Mouse (Mus musculus) embryonic facial prominence, embryonic 15.5 days (tissue): ENCODE results near the gene Slc15a4. TPM values are rescaled to one million over a fixed set of nuclear protein-coding genes. Genes with fewer than 3 reads are reported as not detected.
A peak's percentile ranks its signal among the peaks of the same experiment; 100 is the strongest.

Experiments used
- ATAC-seq: fragments of 200-750 bp; cut with Nextera tagmentation; 2 replicates; pipeline ENCODE4 v1.8.0; 2017; ENCODE audit warnings: low read depth, moderate TSS enrichment; ENCODE audit not compliant: insufficient number of reproducible peaks, low FRiP score, low TSS enrichment
- H3K27ac ChIP-seq: fragments of 300-500 bp; sonication (generic); replicated peaks from 2 replicates; pipeline ENCODE4 v1.5.1; 2015; ENCODE audit warnings: mild to moderate bottlenecking, inconsistent platforms
- H3K27me3 ChIP-seq: fragments of 300-500 bp; sonication (generic); 2 replicates; pipeline ENCODE4 v1.6.1; 2015; ENCODE audit warnings: inconsistent platforms
- H3K36me3 ChIP-seq: fragments of 300-500 bp; sonication (generic); 2 replicates; pipeline ENCODE4 v1.6.1; 2015; ENCODE audit warnings: mild to moderate bottlenecking, inconsistent platforms
- H3K4me1 ChIP-seq: fragments of 300-500 bp; sonication (generic); 2 replicates; pipeline ENCODE4 v1.6.1; 2015; ENCODE audit warnings: inconsistent platforms
- H3K4me2 ChIP-seq: fragments of 300-500 bp; sonication (generic); replicated peaks from 2 replicates; pipeline ENCODE4 v1.6.1; 2015; ENCODE audit warnings: mild to moderate bottlenecking, inconsistent platforms
- H3K4me3 ChIP-seq: fragments of 300-500 bp; sonication (generic); replicated peaks from 2 replicates; pipeline ENCODE4 v1.5.1; 2015; ENCODE audit warnings: mild to moderate bottlenecking, inconsistent platforms
- H3K9ac ChIP-seq: fragments of 300-500 bp; sonication (generic); 2 replicates; pipeline ENCODE4 v1.6.1; 2015; ENCODE audit warnings: inconsistent platforms
- H3K9me3 ChIP-seq: fragments of 300-500 bp; sonication (generic); replicated peaks from 2 replicates; pipeline ENCODE4 v1.6.1; 2016; ENCODE audit warnings: inconsistent platforms
- WGBS: fragments of 180-500 bp; shearing (Covaris S2); methylation state at CpG from one replicate; pipeline ENCODE4 v1.1.7; 2015; 5-methylcytosine and 5-hydroxymethylcytosine counted together
- polyA plus RNA-seq: library from polyadenylated mRNA; unstranded; fragments of >200 nt; fragmentation: Nextera tagmentation; extraction: Ambion mirVana; gene quantifications from 2 replicates; pipeline ENCODE4 v1.2.1, GENCODE M21; 2015

Gene Slc15a4
- polyA plus RNA-seq, 1 experiment from 2014 or later, result 22.5 TPM

- H3K27ac ChIP-seq, result no peak overlapping the region
- ATAC-seq, result no peak
- no peaks in the 10 kb centered on the region; the same call in 1 of the 2 replicates for H3K27me3 ChIP-seq
- no peaks in the 10 kb centered on the region for H3K36me3 ChIP-seq
- peaks cover 11% of the 10 kb centered on the region for H3K4me1 ChIP-seq
- H3K4me3 ChIP-seq, result no peak overlapping the region
- H3K9ac ChIP-seq, result no peak overlapping the region
- no peak overlapping the region for H3K4me2 ChIP-seq
- WGBS, result 72% methylated on average over 8 of the region's 8 CpGs
- H3K9me3 ChIP-seq, result no peaks in the 10 kb centered on the region
Measured at GRCm38 (mm10) chr5:127620371-127620770, 12.3 kb downstream of the Slc15a4 start.

GRCm38 (mm10) chr5:127618834-127619233 is 13.9 kb downstream of the Slc15a4 start:
- Histone ChIP-seq H3K36me3 (no peaks in the 10 kb centered on the region), H3K4me2 (no peak overlapping the region), H3K27me3 (no peaks in the 10 kb centered on the region; the same call in 1 of the 2 replicates), H3K9ac (no peak overlapping the region), H3K4me3 (no peak overlapping the region), H3K9me3 (no peaks in the 10 kb centered on the region), H3K27ac (no peak overlapping the region), H3K4me1 (peaks cover 23% of the 10 kb centered on the region)
- 63% methylated on average over 3 of the region's 3 CpGs for WGBS
- no peak for ATAC-seq

- H3K9ac ChIP-seq, result peak overlapping the region; percentile 95
- no peaks in the 10 kb centered on the region for H3K36me3 ChIP-seq
- H3K4me1 ChIP-seq, result peaks cover 29% of the 10 kb centered on the region
- ATAC-seq, result peak; percentile 92
- WGBS, result under 1% methylated on average over 74 of the region's 91 CpGs
- H3K27ac ChIP-seq, result peak overlapping the region; percentile 72
- peak overlapping the region; percentile 86 for H3K4me2 ChIP-seq
- no peaks in the 10 kb centered on the region for H3K9me3 ChIP-seq
- no peaks in the 10 kb centered on the region; the same call in 1 of the 2 replicates for H3K27me3 ChIP-seq
- peak overlapping the region; percentile 90 for H3K4me3 ChIP-seq
Measured at GRCm38 (mm10) chr5:127616884-127617635, 15.6 kb downstream of the Slc15a4 start.

GRCm38 (mm10) chr5:127616151-127616550 is 16.5 kb downstream of the Slc15a4 start:
- H3K4me1 ChIP-seq, result peaks cover 36% of the 10 kb centered on the region
- no peaks in the 10 kb centered on the region; the same call in 1 of the 2 replicates for H3K27me3 ChIP-seq
- no peaks in the 10 kb centered on the region for H3K9me3 ChIP-seq
- peak overlapping the region; percentile 86 for H3K4me2 ChIP-seq
- peak overlapping the region; percentile 95 for H3K9ac ChIP-seq
- H3K4me3 ChIP-seq, result peak overlapping the region; percentile 90
- no peak for ATAC-seq
- no peak overlapping the region for H3K27ac ChIP-seq
- WGBS, result 7% methylated on average over 4 of the region's 5 CpGs
- no peaks in the 10 kb centered on the region for H3K36me3 ChIP-seq

- peak overlapping the region; percentile 90 for H3K4me3 ChIP-seq
- H3K9ac ChIP-seq, result no peak overlapping the region
- H3K36me3 ChIP-seq, result no peaks in the 10 kb centered on the region
- no peak for ATAC-seq
- peak overlapping the region; percentile 86 for H3K4me2 ChIP-seq
- no peaks in the 10 kb centered on the region for H3K9me3 ChIP-seq
- 62% methylated on average over 3 of the region's 3 CpGs for WGBS
- H3K27me3 ChIP-seq, result no peaks in the 10 kb centered on the region
- no peak overlapping the region for H3K27ac ChIP-seq
- peaks cover 39% of the 10 kb centered on the region for H3K4me1 ChIP-seq
Measured at GRCm38 (mm10) chr5:127615459-127615858, 17.2 kb downstream of the Slc15a4 start.

- ATAC-seq, result no peak
- Histone ChIP-seq H3K27ac (no peak overlapping the region), H3K27me3 (no peaks in the 10 kb centered on the region), H3K4me3 (no peak overlapping the region), H3K9ac (no peak overlapping the region), H3K36me3 (peaks cover 12% of the 10 kb centered on the region), H3K4me1 (peaks cover 39% of the 10 kb centered on the region), H3K9me3 (no peaks in the 10 kb centered on the region), H3K4me2 (no peak overlapping the region)
- WGBS, result 95% methylated on average over 6 of the region's 6 CpGs
Measured at GRCm38 (mm10) chr5:127612397-127612796, 20.3 kb downstream of the Slc15a4 start.

- no peaks in the 10 kb centered on the region for H3K27me3 ChIP-seq
- WGBS, result 76% methylated on average over 1 of the region's 1 CpGs
Measured at GRCm38 (mm10) chr5:127611881-127612280, 20.8 kb downstream of the Slc15a4 start.

GRCm38 (mm10) chr5:127610787-127611509 is 21.7 kb downstream of the Slc15a4 start:
- Histone ChIP-seq H3K36me3 (peaks cover 21% of the 10 kb centered on the region), H3K27me3 (no peaks in the 10 kb centered on the region), H3K27ac (0 out of 2 replicates have a peak overlapping the region, but pooled peaks have one; percentile 34), H3K4me2 (no peak overlapping the region), H3K9me3 (no peaks in the 10 kb centered on the region), H3K9ac (no peak overlapping the region), H3K4me3 (no peak overlapping the region), H3K4me1 (peaks cover 34% of the 10 kb centered on the region)
- ATAC-seq, result no peak
- 60% methylated on average over 6 of the region's 6 CpGs for WGBS

More at GRCm38 (mm10) chr5:127611881-127612280, 20.8 kb downstream of the Slc15a4 start:
- Histone ChIP-seq H3K36me3 (peaks cover 14% of the 10 kb centered on the region), H3K9ac (no peak overlapping the region), H3K9me3 (no peaks in the 10 kb centered on the region), H3K4me3 (no peak overlapping the region), H3K4me2 (no peak overlapping the region), H3K27ac (no peak overlapping the region), H3K4me1 (peaks cover 39% of the 10 kb centered on the region)
- ATAC-seq, result no peak

- no peak overlapping the region for H3K4me2 ChIP-seq
- no peak for ATAC-seq
- peaks cover 18% of the 10 kb centered on the region; the same call in 1 of the 2 replicates for H3K4me1 ChIP-seq
- H3K27me3 ChIP-seq, result no peaks in the 10 kb centered on the region
- H3K9ac ChIP-seq, result no peak overlapping the region
- no peak overlapping the region for H3K4me3 ChIP-seq
- no peak overlapping the region for H3K27ac ChIP-seq
- H3K36me3 ChIP-seq, result peaks cover 32% of the 10 kb centered on the region
- WGBS, result 78% methylated on average over 7 of the region's 7 CpGs
- H3K9me3 ChIP-seq, result no peaks in the 10 kb centered on the region
Measured at GRCm38 (mm10) chr5:127609191-127609714, 23.4 kb downstream of the Slc15a4 start.

- Histone ChIP-seq H3K4me3 (no peak overlapping the region), H3K9ac (no peak overlapping the region), H3K27me3 (no peaks in the 10 kb centered on the region), H3K27ac (no peak overlapping the region), H3K4me2 (no peak overlapping the region), H3K9me3 (no peaks in the 10 kb centered on the region), H3K36me3 (peaks cover 49% of the 10 kb centered on the region), H3K4me1 (peaks cover 11% of the 10 kb centered on the region; the same call in 1 of the 2 replicates)
- WGBS, result 86% methylated on average over 2 of the region's 2 CpGs
- ATAC-seq, result no peak
Measured at GRCm38 (mm10) chr5:127607507-127607906, 25.2 kb downstream of the Slc15a4 start.

GRCm38 (mm10) chr5:127602996-127603395 is 29.7 kb downstream of the Slc15a4 start:
- H3K4me3 ChIP-seq, result no peak overlapping the region
- peaks cover 82% of the 10 kb centered on the region for H3K36me3 ChIP-seq
- ATAC-seq, result no peak
- H3K27me3 ChIP-seq, result no peaks in the 10 kb centered on the region
- WGBS, result 93% methylated on average over 5 of the region's 5 CpGs
- no peak overlapping the region for H3K27ac ChIP-seq
- no peak overlapping the region for H3K4me2 ChIP-seq
- H3K9ac ChIP-seq, result no peak overlapping the region
- no peaks in the 10 kb centered on the region for H3K9me3 ChIP-seq
- H3K4me1 ChIP-seq, result no peaks in the 10 kb centered on the region
